ENCODE assay signal across 8 mouse cellular contexts in the genomic region with DNA sequence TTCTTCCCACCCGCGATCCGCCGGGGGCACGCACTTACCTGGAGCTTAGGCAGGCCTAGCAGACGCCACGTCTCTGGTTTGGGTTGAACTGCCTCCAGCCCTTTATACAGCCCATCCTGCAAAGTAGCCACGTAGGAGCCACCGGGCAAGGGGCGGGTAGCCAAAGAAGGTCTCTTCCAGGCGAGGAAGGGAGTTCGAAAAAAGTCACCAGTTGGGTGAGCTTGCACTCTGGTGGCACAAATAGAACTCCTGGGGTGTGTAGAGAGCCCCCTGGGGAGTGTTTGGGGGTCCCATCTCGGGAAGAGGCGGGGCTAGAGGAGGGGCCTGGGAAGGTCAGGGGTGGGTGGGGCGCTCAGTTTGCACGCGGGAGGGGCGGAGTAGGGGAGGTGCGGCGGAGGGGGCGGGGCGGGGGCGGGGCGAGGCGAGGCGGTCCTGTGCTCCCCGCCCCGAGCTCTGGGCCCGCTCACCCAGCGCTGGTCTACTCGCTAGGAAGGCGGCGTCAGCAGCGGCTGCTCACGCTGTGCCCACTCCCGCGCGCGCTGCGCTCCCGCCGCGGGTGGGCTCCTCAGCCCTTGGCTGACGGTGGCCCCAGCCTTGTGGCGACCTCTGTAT. TPM values are rescaled to one million over a fixed set of nuclear protein-coding genes. Genes with fewer than 3 reads are reported as not detected.
A peak's percentile ranks its signal among the peaks of the same experiment; 100 is the strongest.
DNase-seq lines count a peak whose midpoint lies in the region; ATAC-seq lines count a peak whose summit lies in the region.

Gene Sema5a (plus strand): TSS at position 467 of the 612 bp plus-strand sequence.

- peaks cover 12% of the 10 kb centered on the region; the same call in 1 of the 2 replicates for H3K4me1 ChIP-seq in hindbrain, embryonic 12.5 days

- no peaks in the 10 kb centered on the region for H3K27me3 ChIP-seq in hindbrain, embryonic 12.5 days

- peak; percentile 92 for ATAC-seq in hindbrain, embryonic 12.5 days (ENCODE audit: low FRiP score)

- H3K36me3 ChIP-seq in hindbrain, embryonic 12.5 days, result no peaks in the 10 kb centered on the region

- under 1% methylated on average over 28 of the region's 45 CpGs for WGBS in hindbrain, embryonic 12.5 days

- peak within 1 kb of the TSS; percentile 56 for H3K4me3 ChIP-seq in hindbrain, embryonic 12.5 days

- H3K9ac ChIP-seq in hindbrain, embryonic 12.5 days, result peak within 1 kb of the TSS; percentile 64

- no peak within 1 kb of the TSS; the same call in 1 of the 2 replicates for H3K27ac ChIP-seq in hindbrain, embryonic 12.5 days

- DNase-seq in adrenal gland, adult 2 months, result peak; percentile 87
- peak; percentile 72 for DNase-seq in cerebellum, adult 9-11 months
- peak; percentile 31 to 36 for DNase-seq in frontal cortex, postnatal 36 days (ENCODE audit: low spot score in 2 of 2)
- peak; percentile 38 to 51 for DNase-seq in layer of hippocampus, postnatal 25 days (ENCODE audit: extremely low spot score in 1 of 2, low spot score in 1 of 2)
- DNase-seq in lung, postnatal 25 days (ENCODE audit: low spot score), result peak; percentile 67
- peak; percentile 55 to 67 for DNase-seq in right cerebral cortex, postnatal 10 days (ENCODE audit: low spot score in 2 of 2)
- no peak for DNase-seq in T-cell, adult 2 months (ENCODE audit: low spot score)

- peak within 1 kb of the TSS; percentile 99 for H3K4me2 ChIP-seq in hindbrain, embryonic 12.5 days (replicated peaks)

- no peaks in the 10 kb centered on the region for H3K9me3 ChIP-seq in hindbrain, embryonic 12.5 days (replicated peaks)

RNA-seq across cellular contexts. Expression of gene Sema5a, which starts in this region (rescaled TPM):
- 10 to 100 TPM; 12.5 to 14.4 TPM for total RNA-seq in adrenal gland, adult 2 months (2021)
- 9.5 and 11.6 TPM in 2 replicates for polyA plus RNA-seq in adrenal gland, adult 2 months (2012; rRNA removed)
- 11.2 and 11.6 TPM in 2 replicates for polyA plus RNA-seq in hindbrain, embryonic 12.5 days (2016; fragmentation: Nextera tagmentation; extraction: Ambion mirVana)
- 100 to 1,000 TPM in 1 of 2 experiments, 10 to 100 TPM in 1; 83.3 to 107 TPM for total RNA-seq in layer of hippocampus, postnatal 25 days (2021)

Comparison
In these comparisons a context has a peak if more than half of its experiments do, and no peak if none do; other contexts are left out.
1. RNA of gene Sema5a (total RNA-seq): 83.3 to 107 TPM in layer of hippocampus, postnatal 25 days; 12.5 to 14.4 TPM in adrenal gland, adult 2 months; every median in the first group is over 4 times any median in the second.